Mouse (Mus musculus): ENCODE measurements around the gene Pla2g6. TPM values are rescaled to one million over a fixed set of nuclear protein-coding genes. Genes with fewer than 3 reads are reported as not detected.

Pla2g6 gene
- total and polyA plus RNA-seq, 2 experiments from 2014 or later: 15.2 to 28.8 TPM

DNA sequence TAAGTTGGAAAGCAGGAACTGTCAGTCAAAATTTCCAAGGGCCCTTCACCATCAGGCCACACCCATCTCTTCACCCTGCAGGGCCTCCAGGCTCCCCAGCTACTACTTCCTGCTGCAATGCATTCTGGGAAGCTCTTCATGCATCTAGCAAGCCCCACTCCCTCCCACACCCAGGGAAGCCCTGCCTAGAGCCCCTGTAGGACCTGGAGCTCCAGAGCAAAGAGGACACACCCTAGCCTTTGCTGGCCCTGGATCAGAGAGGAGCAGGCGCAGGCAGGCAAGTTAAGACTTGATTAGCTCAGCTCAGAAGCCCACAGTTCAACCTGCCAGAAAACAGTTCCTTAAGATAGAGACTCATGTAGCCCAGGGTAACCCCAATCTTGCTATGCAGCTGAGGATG is 46.8 kb downstream of the Pla2g6 start:
- ATAC-seq (no peak), DNase-seq (ENCODE audit: low spot score) (no peak)
- no peak overlapping the region for H3K4me3 ChIP-seq (ENCODE audit: low read length)
- WGBS: 94% methylated on average over 1 of the region's 1 CpGs
- H3K9me3 ChIP-seq (ENCODE audit: low read length): no peaks in the 10 kb centered on the region
- no peak for TF ChIP-seq CTCF (IDR thresholded peaks at IDR 0.05; ENCODE audit: low read depth)
- no peaks in the 10 kb centered on the region for H3K4me1 ChIP-seq (ENCODE audit: insufficient read depth, low read length)
- no peaks in the 10 kb centered on the region for H3K27me3 ChIP-seq (ENCODE audit: insufficient read depth, low read length)
- no peaks in the 10 kb centered on the region for H3K36me3 ChIP-seq (ENCODE audit: insufficient read depth, low read length)
- H3K27ac ChIP-seq: no peak overlapping the region
- no peak overlapping the region for H3K4me2 ChIP-seq (ENCODE audit: low read depth, low read length)
- H3K9ac ChIP-seq (replicated peaks; ENCODE audit: low read length): no peak overlapping the region

DNA sequence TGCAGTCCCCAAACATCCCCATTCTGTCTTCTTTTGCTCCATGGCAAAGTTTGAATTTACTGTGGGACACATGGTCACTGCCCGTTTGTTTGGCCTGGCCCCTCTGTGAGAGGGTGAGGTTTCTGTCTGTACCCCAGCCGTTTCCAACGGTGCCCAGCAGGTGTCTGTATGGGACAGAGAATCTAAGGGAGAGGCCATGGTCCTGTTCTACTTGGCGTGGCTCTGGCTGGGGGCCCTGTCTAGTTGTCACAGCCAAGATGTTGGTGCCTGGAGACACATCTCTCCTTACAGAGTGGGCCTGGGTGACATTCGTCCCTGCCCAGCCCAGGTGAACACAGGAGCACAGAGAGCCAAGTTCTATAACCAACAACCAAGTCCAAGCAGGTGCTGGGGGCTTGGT is 47.3 kb downstream of the Pla2g6 start:
- H3K4me1 ChIP-seq (ENCODE audit: insufficient read depth, low read length): no peaks in the 10 kb centered on the region
- ATAC-seq (no peak), DNase-seq (ENCODE audit: low spot score) (no peak)
- no peak overlapping the region for H3K4me3 ChIP-seq (ENCODE audit: low read length)
- no peak overlapping the region for H3K4me2 ChIP-seq (ENCODE audit: low read depth, low read length)
- no peak overlapping the region for H3K9ac ChIP-seq (replicated peaks; ENCODE audit: low read length)
- H3K36me3 ChIP-seq (ENCODE audit: insufficient read depth, low read length): no peaks in the 10 kb centered on the region
- WGBS: 52% methylated on average over 5 of the region's 5 CpGs
- TF ChIP-seq CTCF (IDR thresholded peaks at IDR 0.05; ENCODE audit: low read depth): peak; percentile 19; the same call in 1 of the 2 replicates
- H3K27me3 ChIP-seq (ENCODE audit: insufficient read depth, low read length): no peaks in the 10 kb centered on the region
- no peak overlapping the region for H3K27ac ChIP-seq
- no peaks in the 10 kb centered on the region for H3K9me3 ChIP-seq (ENCODE audit: low read length)

DNA sequence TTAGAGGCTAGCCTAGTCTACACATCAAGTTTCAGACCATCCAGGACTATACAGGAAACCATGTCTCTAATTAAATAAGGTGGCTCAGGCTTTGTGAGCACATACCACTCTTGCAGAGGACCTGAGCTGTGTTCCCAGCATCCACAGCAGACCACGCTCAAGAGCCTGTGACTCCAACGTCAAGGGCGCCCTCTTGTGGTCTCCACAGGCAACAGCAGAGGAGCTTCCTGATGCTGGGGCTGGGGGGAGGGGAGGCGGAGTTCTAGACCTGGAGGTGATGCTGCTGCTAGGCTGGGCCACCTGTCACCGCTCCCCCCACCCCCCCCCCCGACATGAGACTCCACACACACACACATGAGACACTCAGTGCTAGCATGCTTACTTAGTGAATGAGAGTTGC is 48.0 kb downstream of the Pla2g6 start:
- peak; percentile 60 for TF ChIP-seq CTCF (IDR thresholded peaks at IDR 0.05; ENCODE audit: low read depth)
- Histone ChIP-seq H3K4me2 (ENCODE audit: low read depth, low read length) (no peak overlapping the region), H3K27me3 (ENCODE audit: insufficient read depth, low read length) (no peaks in the 10 kb centered on the region), H3K36me3 (ENCODE audit: insufficient read depth, low read length) (no peaks in the 10 kb centered on the region), H3K9me3 (ENCODE audit: low read length) (no peaks in the 10 kb centered on the region), H3K9ac (replicated peaks; ENCODE audit: low read length) (no peak overlapping the region), H3K4me3 (ENCODE audit: low read length) (no peak overlapping the region), H3K27ac (no peak overlapping the region), H3K4me1 (ENCODE audit: insufficient read depth, low read length) (no peaks in the 10 kb centered on the region)
- no peak for ATAC-seq
- WGBS: 27% methylated on average over 6 of the region's 6 CpGs
- no peak for DNase-seq (ENCODE audit: low spot score)

DNA sequence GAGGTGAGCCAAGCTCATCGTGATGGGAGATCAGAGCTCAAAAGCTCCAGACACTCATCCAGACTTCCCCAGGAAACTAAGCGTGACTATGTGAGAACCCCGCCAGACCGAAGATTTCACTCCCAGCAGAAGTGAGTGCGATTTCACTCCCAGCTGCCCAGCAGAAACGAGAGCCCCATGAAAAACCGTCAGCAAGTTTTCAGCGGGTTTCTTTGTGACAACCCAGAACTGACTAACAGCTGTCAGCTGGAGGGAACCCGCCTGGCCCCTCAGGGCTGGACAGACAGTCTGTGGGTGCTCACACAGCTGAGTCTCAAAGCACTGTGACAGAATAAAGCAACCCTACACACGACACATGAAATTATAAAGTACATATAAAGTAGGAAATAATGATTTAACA is 50.5 kb downstream of the Pla2g6 start:
- ATAC-seq: no peak
- 60% methylated on average over 10 of the region's 10 CpGs for WGBS
- Histone ChIP-seq H3K9ac (replicated peaks; ENCODE audit: low read length) (no peak overlapping the region), H3K4me1 (ENCODE audit: insufficient read depth, low read length) (no peaks in the 10 kb centered on the region), H3K4me2 (ENCODE audit: low read depth, low read length) (no peak overlapping the region), H3K36me3 (ENCODE audit: insufficient read depth, low read length) (no peaks in the 10 kb centered on the region), H3K27ac (no peak overlapping the region), H3K9me3 (ENCODE audit: low read length) (no peaks in the 10 kb centered on the region), H3K27me3 (ENCODE audit: insufficient read depth, low read length) (no peaks in the 10 kb centered on the region), H3K4me3 (ENCODE audit: low read length) (no peak overlapping the region)
- no peak for TF ChIP-seq CTCF (IDR thresholded peaks at IDR 0.05; ENCODE audit: low read depth)
- no peak for DNase-seq (ENCODE audit: low spot score)

DNA sequence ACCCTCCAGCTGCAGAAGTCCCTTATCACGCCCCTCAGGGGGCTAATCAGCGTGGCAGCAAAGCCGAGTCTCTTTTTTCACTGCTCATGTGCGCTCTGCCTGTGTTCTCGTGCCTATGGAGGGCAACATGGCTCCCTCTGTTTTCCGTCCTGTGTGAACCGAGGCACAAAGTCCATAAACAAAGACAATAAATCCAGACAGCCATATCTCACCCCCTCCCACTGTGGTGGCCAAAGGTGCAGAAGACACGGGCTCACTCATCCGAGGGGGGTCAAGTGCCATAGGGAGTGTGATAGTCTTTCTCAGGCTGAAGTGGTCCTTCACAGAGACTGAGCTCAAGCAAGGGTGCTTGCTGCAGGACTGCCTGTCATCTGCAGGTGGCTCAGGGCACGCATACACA is 55.2 kb downstream of the Pla2g6 start:
- ATAC-seq: no peak
- no peak overlapping the region for H3K4me3 ChIP-seq (ENCODE audit: low read length)
- no peaks in the 10 kb centered on the region for H3K27me3 ChIP-seq (ENCODE audit: insufficient read depth, low read length)
- no peak overlapping the region for H3K27ac ChIP-seq
- H3K4me1 ChIP-seq (ENCODE audit: insufficient read depth, low read length): no peaks in the 10 kb centered on the region
- H3K36me3 ChIP-seq (ENCODE audit: insufficient read depth, low read length): no peaks in the 10 kb centered on the region
- no peaks in the 10 kb centered on the region for H3K9me3 ChIP-seq (ENCODE audit: low read length)
- no peak for TF ChIP-seq CTCF (IDR thresholded peaks at IDR 0.05; ENCODE audit: low read depth)
- no peak overlapping the region for H3K4me2 ChIP-seq (ENCODE audit: low read depth, low read length)
- WGBS: 36% methylated on average over 10 of the region's 10 CpGs
- H3K9ac ChIP-seq (replicated peaks; ENCODE audit: low read length): no peak overlapping the region
- no peak for DNase-seq (ENCODE audit: low spot score)

DNA sequence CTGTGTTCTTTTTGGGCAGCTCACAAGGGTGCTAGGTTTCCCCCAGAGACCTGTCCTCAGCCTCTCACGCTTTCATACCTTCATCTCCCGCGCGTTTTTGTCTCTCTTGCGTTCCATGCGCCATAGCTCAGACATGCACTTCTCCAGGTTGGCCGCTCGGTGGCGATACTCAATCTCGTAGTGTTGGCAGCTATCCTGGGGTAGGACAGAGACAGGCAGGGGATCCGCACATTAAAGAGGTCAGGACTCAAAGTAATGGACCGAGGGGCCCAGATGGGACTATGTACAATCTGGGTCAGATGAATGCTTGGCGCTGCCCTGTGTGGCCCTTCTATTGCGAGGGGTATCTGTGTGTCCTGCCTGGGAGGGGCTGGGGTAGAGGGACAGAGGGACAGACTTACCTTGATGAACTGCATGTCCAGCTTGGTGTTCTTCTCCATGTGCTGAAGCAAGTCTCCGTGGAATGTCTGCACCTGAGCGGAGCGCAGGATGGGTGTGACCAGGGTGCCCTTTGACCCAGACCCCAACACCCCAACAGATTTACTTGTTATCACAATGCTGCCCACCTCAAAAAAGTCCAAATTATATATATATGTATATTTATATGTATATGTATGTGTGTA is 57.0 kb downstream of the Pla2g6 start:
- H3K4me1 ChIP-seq (ENCODE audit: insufficient read depth, low read length): no peaks in the 10 kb centered on the region
- peak; percentile 25; the same call in 1 of the 2 replicates for ATAC-seq
- H3K27me3 ChIP-seq (ENCODE audit: insufficient read depth, low read length): no peaks in the 10 kb centered on the region
- 15% methylated on average over 17 of the region's 17 CpGs for WGBS
- peak overlapping the region; percentile 39; the same call in 1 of the 2 replicates for H3K9ac ChIP-seq (replicated peaks; ENCODE audit: low read length)
- peak; percentile 73 for DNase-seq (ENCODE audit: low spot score)
- no peaks in the 10 kb centered on the region for H3K36me3 ChIP-seq (ENCODE audit: insufficient read depth, low read length)
- TF ChIP-seq CTCF (IDR thresholded peaks at IDR 0.05; ENCODE audit: low read depth): peak; percentile 83
- no peaks in the 10 kb centered on the region for H3K9me3 ChIP-seq (ENCODE audit: low read length)
- H3K27ac ChIP-seq: no peak overlapping the region
- H3K4me3 ChIP-seq (ENCODE audit: low read length): peak overlapping the region; percentile 37
- peak overlapping the region; percentile 62 for H3K4me2 ChIP-seq (ENCODE audit: low read depth, low read length)

DNA sequence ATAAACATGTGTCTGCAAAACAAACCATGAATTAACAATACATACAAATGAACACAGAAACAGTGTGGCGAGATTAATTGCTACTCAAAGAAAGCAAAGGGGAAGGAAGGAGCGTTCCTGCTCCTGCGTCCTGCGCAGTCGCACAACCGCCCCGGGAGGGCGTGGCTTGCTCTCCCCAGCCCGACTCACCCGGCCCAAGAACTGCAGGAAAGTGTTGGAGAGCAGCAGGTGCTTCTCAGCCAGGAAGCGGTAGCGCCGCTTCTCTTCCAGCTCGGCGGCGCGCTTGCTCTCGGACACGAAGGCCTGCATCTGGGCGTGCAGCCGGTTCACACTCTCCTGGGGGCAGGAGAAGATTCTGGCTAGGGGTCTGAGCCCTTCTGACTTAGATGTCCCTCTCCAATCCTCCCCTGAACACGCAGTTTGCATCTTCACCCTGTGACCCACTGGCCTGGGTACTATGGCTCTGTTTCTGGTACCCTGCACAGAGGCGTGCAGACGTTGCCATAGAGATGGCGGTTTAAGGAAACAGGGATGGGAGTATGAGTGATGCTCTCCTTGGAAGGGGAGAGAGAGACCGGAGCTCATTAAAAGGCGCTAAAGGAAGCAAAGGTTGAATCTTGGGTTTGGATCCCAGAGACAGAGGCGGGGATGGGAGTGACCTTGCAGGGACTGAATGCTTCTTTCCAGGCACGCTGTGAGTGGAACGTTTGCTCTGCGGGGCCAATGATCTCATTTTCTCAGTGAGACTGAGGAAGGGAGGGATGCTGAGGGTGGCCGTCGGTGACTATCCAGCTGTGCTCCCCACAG is 57.7 kb downstream of the Pla2g6 start:
- no peaks in the 10 kb centered on the region for H3K36me3 ChIP-seq (ENCODE audit: insufficient read depth, low read length)
- peak overlapping the region; percentile 39 for H3K9ac ChIP-seq (replicated peaks; ENCODE audit: low read length)
- no peak for TF ChIP-seq CTCF (IDR thresholded peaks at IDR 0.05; ENCODE audit: low read depth)
- no peak overlapping the region for H3K27ac ChIP-seq
- H3K4me1 ChIP-seq (ENCODE audit: insufficient read depth, low read length): no peaks in the 10 kb centered on the region
- DNase-seq (ENCODE audit: low spot score): peak; percentile 77
- peak overlapping the region; percentile 62 for H3K4me2 ChIP-seq (ENCODE audit: low read depth, low read length)
- 1% methylated on average over 33 of the region's 33 CpGs for WGBS
- peak; percentile 79; the same call in 1 of the 2 replicates for ATAC-seq
- H3K4me3 ChIP-seq (ENCODE audit: low read length): peak overlapping the region; percentile 37
- H3K9me3 ChIP-seq (ENCODE audit: low read length): no peaks in the 10 kb centered on the region
- H3K27me3 ChIP-seq (ENCODE audit: insufficient read depth, low read length): no peaks in the 10 kb centered on the region

Data from hindbrain, postnatal 0 days (tissue).